Mouse (Mus musculus): ENCODE results near the gene E130116L18Rik. TPM values are rescaled to one million over a fixed set of nuclear protein-coding genes. Genes with fewer than 3 reads are reported as not detected.
"Not testable (repeated sequence)": the region's sequence is repeated elsewhere in the genome, so short reads cannot be mapped to it uniquely, and the experiment has no call there.

E130116L18Rik gene
- polyA plus RNA-seq, 1 experiment = not detected

- no peak for TF ChIP-seq POLR2A (IDR thresholded peaks at IDR 0.05; ENCODE audit: borderline replicate concordance, extremely low read depth, insufficient read depth, insufficient read length, poor library complexity, severe bottlenecking)
- TF ChIP-seq CTCF (IDR thresholded peaks at IDR 0.05; ENCODE audit: borderline replicate concordance, extremely low read depth, insufficient read depth, insufficient read length) = no peak
- no peak for DNase-seq (ENCODE audit: low read depth)
These were observed 23.0 kb upstream of the E130116L18Rik start for GRCm38 (mm10) chr5:25245806-25246472.

GRCm38 (mm10) chr5:25243101-25243500 is 20.1 kb upstream of the E130116L18Rik start:
- no peak for TF ChIP-seq POLR2A (IDR thresholded peaks at IDR 0.05; ENCODE audit: borderline replicate concordance, extremely low read depth, insufficient read depth, insufficient read length, poor library complexity, severe bottlenecking)
- TF ChIP-seq CTCF (IDR thresholded peaks at IDR 0.05; ENCODE audit: borderline replicate concordance, extremely low read depth, insufficient read depth, insufficient read length) = no peak
- DNase-seq (ENCODE audit: low read depth) = no peak

DNA sequence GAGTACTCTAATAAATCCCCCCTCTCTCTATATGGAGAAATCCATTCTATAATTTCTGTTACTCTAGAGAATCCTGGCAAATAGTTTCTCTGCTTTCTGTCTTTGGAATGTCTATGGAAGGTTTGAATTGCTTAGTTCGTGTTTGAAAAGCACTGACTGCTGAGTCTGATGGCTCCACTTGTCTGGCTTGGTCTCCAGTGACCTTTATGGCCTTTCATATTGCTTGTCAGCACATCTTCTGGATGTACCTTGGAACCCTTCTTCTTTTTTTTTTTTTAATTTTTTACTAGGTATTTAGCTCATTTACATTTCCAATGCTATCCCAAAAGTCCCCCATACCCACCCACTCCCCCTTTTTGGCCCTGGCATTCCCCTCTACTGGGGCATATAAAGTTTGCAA is 1.4 kb upstream of the E130116L18Rik start:
- DNase-seq (ENCODE audit: low read depth) = not testable (repeated sequence)

DNA sequence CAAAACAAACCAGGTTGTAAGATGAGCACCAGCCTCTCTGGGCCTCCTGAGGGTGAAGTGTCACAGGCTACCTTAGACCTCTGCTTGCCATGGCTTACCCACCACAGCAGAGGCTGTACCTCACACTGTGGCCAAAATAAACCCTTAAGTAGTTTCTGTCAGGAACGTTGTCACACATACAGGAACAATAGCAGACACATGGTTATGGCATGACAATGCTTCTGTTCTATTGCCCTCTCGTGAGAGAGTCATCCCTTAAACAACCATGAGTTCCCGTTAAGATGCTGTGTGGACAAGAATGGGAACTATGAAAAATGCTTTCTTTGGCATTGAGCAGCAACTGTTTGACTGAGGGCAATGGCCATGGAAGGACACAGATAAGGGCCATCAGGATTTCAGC is 1.3 kb downstream of the E130116L18Rik start, which contains the start of gene Galnt11:
Galnt11 (plus strand) TSS at position 301 of the 400 bp plus-strand sequence.
- no peak for DNase-seq (ENCODE audit: low read depth)
- TF ChIP-seq POLR2A (IDR thresholded peaks at IDR 0.05; ENCODE audit: borderline replicate concordance, extremely low read depth, insufficient read depth, insufficient read length, poor library complexity, severe bottlenecking) (no peak), CTCF (IDR thresholded peaks at IDR 0.05; ENCODE audit: borderline replicate concordance, extremely low read depth, insufficient read depth, insufficient read length) (no peak)

GRCm38 (mm10) chr5:25215006-25215405 is 7.9 kb downstream of the E130116L18Rik start:
- no peak for DNase-seq (ENCODE audit: low read depth)
- TF ChIP-seq CTCF (IDR thresholded peaks at IDR 0.05; ENCODE audit: borderline replicate concordance, extremely low read depth, insufficient read depth, insufficient read length) (no peak), POLR2A (IDR thresholded peaks at IDR 0.05; ENCODE audit: borderline replicate concordance, extremely low read depth, insufficient read depth, insufficient read length, poor library complexity, severe bottlenecking) (no peak)

GRCm38 (mm10) chr5:25213216-25213615 is 9.7 kb downstream of the E130116L18Rik start:
- DNase-seq (ENCODE audit: low read depth) = not testable (repeated sequence)

GRCm38 (mm10) chr5:25211872-25212271 is 11.1 kb downstream of the E130116L18Rik start:
- DNase-seq (ENCODE audit: low read depth) = no peak
- TF ChIP-seq CTCF (IDR thresholded peaks at IDR 0.05; ENCODE audit: borderline replicate concordance, extremely low read depth, insufficient read depth, insufficient read length) = no peak
- no peak for TF ChIP-seq POLR2A (IDR thresholded peaks at IDR 0.05; ENCODE audit: borderline replicate concordance, extremely low read depth, insufficient read depth, insufficient read length, poor library complexity, severe bottlenecking)

DNA sequence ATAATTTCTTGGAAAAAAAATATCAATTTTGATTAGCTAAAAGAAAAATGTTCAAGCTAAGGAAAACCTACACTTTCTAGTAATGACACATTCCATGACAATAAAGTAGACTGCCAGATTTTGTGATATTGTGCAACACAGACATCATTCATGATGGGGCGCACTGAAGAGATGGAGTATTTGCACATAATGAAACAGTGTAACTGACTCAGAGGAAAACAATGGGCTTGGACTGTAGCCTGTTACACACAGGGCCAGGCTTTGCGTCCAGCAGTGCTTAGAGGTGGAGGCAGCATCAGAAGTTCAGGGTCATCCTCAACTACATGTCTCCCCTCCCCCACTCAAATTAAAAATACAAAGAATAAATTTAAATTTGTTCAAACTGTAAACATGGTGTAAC is 32.4 kb downstream of the E130116L18Rik start:
- no peak for TF ChIP-seq POLR2A (IDR thresholded peaks at IDR 0.05; ENCODE audit: borderline replicate concordance, extremely low read depth, insufficient read depth, insufficient read length, poor library complexity, severe bottlenecking)
- no peak for TF ChIP-seq CTCF (IDR thresholded peaks at IDR 0.05; ENCODE audit: borderline replicate concordance, extremely low read depth, insufficient read depth, insufficient read length)
- DNase-seq (ENCODE audit: low read depth) = no peak

DNA sequence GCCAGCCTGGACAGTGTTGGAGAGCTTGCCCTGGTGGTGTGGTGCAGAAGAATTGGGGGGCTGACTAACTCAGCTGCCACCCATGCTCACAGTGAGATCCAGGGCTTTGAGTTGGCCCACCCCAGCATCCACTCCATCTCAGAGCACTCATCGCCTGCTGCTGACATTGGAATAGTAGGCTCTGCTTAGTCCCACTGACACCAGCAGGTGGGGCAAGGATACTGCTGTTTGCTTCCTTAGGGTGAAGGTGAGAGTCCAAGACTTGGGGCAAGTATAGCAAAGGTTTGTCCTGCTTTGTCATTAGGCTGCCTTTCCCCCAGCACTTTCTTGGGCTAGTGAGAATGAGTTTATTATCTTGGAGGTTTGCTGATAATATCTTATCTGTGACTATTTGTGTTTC is 34.2 kb downstream of the E130116L18Rik start:
- peak; percentile 46; the same call in 1 of the 2 replicates for TF ChIP-seq CTCF (IDR thresholded peaks at IDR 0.05; ENCODE audit: borderline replicate concordance, extremely low read depth, insufficient read depth, insufficient read length)
- TF ChIP-seq POLR2A (IDR thresholded peaks at IDR 0.05; ENCODE audit: borderline replicate concordance, extremely low read depth, insufficient read depth, insufficient read length, poor library complexity, severe bottlenecking) = no peak
- peak; percentile 4 for DNase-seq (ENCODE audit: low read depth)

DNA sequence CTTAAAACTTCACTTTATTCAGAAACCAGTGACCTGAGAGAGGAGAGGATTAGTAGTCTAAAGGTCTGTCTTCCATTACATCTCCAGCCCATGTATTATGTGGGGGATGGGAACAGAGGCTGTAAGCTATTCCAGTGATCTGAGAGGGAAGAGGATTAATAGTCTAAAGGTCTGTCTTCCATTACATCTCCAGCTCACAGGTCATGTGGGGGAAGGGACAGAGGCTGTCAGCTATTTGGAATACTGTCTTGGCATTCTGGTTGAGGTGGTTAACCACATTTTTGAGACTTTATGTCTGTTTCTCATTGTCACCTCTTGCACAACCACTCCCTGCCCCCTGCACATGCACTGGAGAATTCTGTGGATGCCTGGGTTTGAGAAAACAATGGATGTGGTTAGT is 35.2 kb downstream of the E130116L18Rik start:
- DNase-seq (ENCODE audit: low read depth) = no peak
- TF ChIP-seq CTCF (IDR thresholded peaks at IDR 0.05; ENCODE audit: borderline replicate concordance, extremely low read depth, insufficient read depth, insufficient read length) (no peak), POLR2A (IDR thresholded peaks at IDR 0.05; ENCODE audit: borderline replicate concordance, extremely low read depth, insufficient read depth, insufficient read length, poor library complexity, severe bottlenecking) (no peak)

GRCm38 (mm10) chr5:25184594-25184993 is 38.4 kb downstream of the E130116L18Rik start:
- TF ChIP-seq CTCF (IDR thresholded peaks at IDR 0.05; ENCODE audit: borderline replicate concordance, extremely low read depth, insufficient read depth, insufficient read length) = no peak
- TF ChIP-seq POLR2A (IDR thresholded peaks at IDR 0.05; ENCODE audit: borderline replicate concordance, extremely low read depth, insufficient read depth, insufficient read length, poor library complexity, severe bottlenecking) = no peak
- DNase-seq (ENCODE audit: low read depth) = no peak

DNA sequence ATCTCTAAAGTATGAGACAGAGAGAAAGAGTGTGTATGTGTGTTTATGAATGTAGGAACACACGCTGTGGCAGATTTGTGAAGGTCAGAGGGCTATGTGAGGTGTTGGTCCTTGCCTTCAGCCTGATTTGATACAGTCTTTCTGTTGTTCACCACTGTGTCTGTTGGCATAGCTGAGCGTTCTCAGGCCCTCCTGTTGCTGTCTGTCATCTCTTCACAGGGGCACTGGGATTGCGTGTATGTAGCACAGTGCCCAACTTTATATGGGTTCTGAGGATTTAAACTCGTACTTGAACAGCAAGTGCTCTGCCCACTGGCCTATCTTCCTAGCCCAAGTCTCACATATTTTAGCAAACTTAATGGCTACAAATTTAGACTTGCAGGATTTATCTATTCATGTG is 39.4 kb downstream of the E130116L18Rik start:
- DNase-seq (ENCODE audit: low read depth) = no peak
- TF ChIP-seq POLR2A (IDR thresholded peaks at IDR 0.05; ENCODE audit: borderline replicate concordance, extremely low read depth, insufficient read depth, insufficient read length, poor library complexity, severe bottlenecking) (no peak), CTCF (IDR thresholded peaks at IDR 0.05; ENCODE audit: borderline replicate concordance, extremely low read depth, insufficient read depth, insufficient read length) (no peak)
